Mouse (Mus musculus) neural tube, embryonic 15.5 days (tissue): ENCODE data around the gene Mcoln1. TPM values are rescaled to one million over a fixed set of nuclear protein-coding genes. Genes with fewer than 3 reads are reported as not detected.
A peak's percentile ranks its signal among the peaks of the same experiment; 100 is the strongest.

Experiments
- ATAC-seq: fragments of 200-750 bp; cut with Nextera tagmentation; 2 replicates; pipeline ENCODE4 v1.8.0; 2017; ENCODE audit warnings: mild to moderate bottlenecking, moderate TSS enrichment, moderate library complexity; ENCODE audit not compliant: low FRiP score
- H3K27ac ChIP-seq: fragments of 300-500 bp; sonication (generic); replicated peaks from 2 replicates; pipeline ENCODE4 v1.5.1; 2015; ENCODE audit warnings: mild to moderate bottlenecking, inconsistent platforms
- H3K27me3 ChIP-seq: fragments of 300-500 bp; sonication (generic); replicated peaks from 2 replicates; pipeline ENCODE4 v1.6.1; 2015; ENCODE audit warnings: inconsistent platforms
- H3K36me3 ChIP-seq: fragments of 300-500 bp; sonication (generic); 2 replicates; pipeline ENCODE4 v1.6.1; 2015; ENCODE audit warnings: inconsistent platforms
- H3K4me1 ChIP-seq: fragments of 300-500 bp; sonication (generic); 2 replicates; pipeline ENCODE4 v1.6.1; 2015; ENCODE audit warnings: inconsistent platforms
- H3K4me2 ChIP-seq: fragments of 300-500 bp; sonication (generic); 2 replicates; pipeline ENCODE4 v1.6.1; 2015; ENCODE audit warnings: inconsistent platforms, mild to moderate bottlenecking, moderate library complexity
- H3K4me3 ChIP-seq: fragments of 300-500 bp; sonication (generic); replicated peaks from 2 replicates; pipeline ENCODE4 v1.5.1; 2015; ENCODE audit warnings: mild to moderate bottlenecking, inconsistent platforms
- H3K9ac ChIP-seq: fragments of 300-500 bp; sonication (generic); replicated peaks from 2 replicates; pipeline ENCODE4 v1.6.1; 2015; ENCODE audit warnings: mild to moderate bottlenecking, inconsistent platforms
- H3K9me3 ChIP-seq: fragments of 300-500 bp; sonication (generic); replicated peaks from 2 replicates; pipeline ENCODE4 v1.6.1; 2016; ENCODE audit warnings: inconsistent platforms
- WGBS: fragments of 180-500 bp; shearing (Covaris S2); methylation state at CpG from one replicate; pipeline ENCODE4 v1.1.7; 2015; ENCODE audit warnings: mixed read lengths; 5-methylcytosine and 5-hydroxymethylcytosine counted together
- polyA plus RNA-seq: library from polyadenylated mRNA; unstranded; fragments of >200 nt; fragmentation: Nextera tagmentation; extraction: Ambion mirVana; gene quantifications from 2 replicates; pipeline ENCODE4 v1.2.1, GENCODE M21; 2015

The Mcoln1 gene
- polyA plus RNA-seq, 1 experiment from 2014 or later: 106 TPM

DNA sequence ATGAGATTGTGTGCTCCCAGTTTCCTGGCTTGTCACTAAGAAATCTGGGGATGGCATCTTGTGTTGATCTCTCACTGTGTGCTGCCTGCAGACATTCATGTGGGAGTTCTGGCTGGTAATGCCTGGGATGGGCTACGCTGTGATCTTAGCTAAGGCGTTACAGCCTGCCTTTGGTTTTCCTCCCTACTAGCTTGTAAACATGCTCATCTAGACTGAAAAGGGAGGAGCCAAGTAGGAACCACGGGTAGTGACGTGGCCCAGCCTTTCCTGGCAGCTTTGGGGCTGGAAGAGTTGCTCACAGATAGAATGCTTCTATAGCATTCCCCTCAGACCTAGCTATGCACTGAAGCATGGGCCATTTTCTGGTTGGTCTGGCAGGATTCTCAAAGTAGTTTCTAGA, 2.0 kb downstream of the Mcoln1 start:
- no peak overlapping the region for H3K9ac ChIP-seq
- no peak for ATAC-seq
- H3K9me3 ChIP-seq: no peaks in the 10 kb centered on the region
- 73% methylated on average over 4 of the region's 4 CpGs for WGBS
- peaks cover 27% of the 10 kb centered on the region for H3K36me3 ChIP-seq
- peaks cover 33% of the 10 kb centered on the region for H3K4me1 ChIP-seq
- H3K27ac ChIP-seq: no peak overlapping the region
- H3K4me3 ChIP-seq: no peak overlapping the region
- H3K27me3 ChIP-seq: no peaks in the 10 kb centered on the region
- H3K4me2 ChIP-seq: peak overlapping the region; percentile 19; the same call in 1 of the 2 replicates

- ATAC-seq: no peak
- Histone ChIP-seq H3K36me3 (peaks cover 71% of the 10 kb centered on the region), H3K9me3 (no peaks in the 10 kb centered on the region), H3K4me1 (no peaks in the 10 kb centered on the region), H3K9ac (no peak overlapping the region), H3K27me3 (no peaks in the 10 kb centered on the region), H3K4me3 (no peak overlapping the region), H3K27ac (no peak overlapping the region), H3K4me2 (no peak overlapping the region)
- WGBS: 88% methylated on average over 6 of the region's 6 CpGs
Measured at GRCm38 (mm10) chr8:3507979-3508754, 7.9 kb downstream of the Mcoln1 start.

GRCm38 (mm10) chr8:3514681-3515247, 14.5 kb downstream of the Mcoln1 start:
- Histone ChIP-seq H3K4me3 (peak overlapping the region; percentile 68), H3K9me3 (no peaks in the 10 kb centered on the region)

GRCm38 (mm10) chr8:3515260-3515671, 15.0 kb downstream of the Mcoln1 start, which contains the start of gene Pnpla6:
Gene Pnpla6, plus strand, starts transcription at chr8:3515384.
- Histone ChIP-seq H3K4me2 (peak within 1 kb of the TSS; percentile 83), H3K36me3 (peaks cover 37% of the 10 kb centered on the region), H3K27me3 (no peaks in the 10 kb centered on the region), H3K4me3 (peak within 1 kb of the TSS; percentile 68), H3K4me1 (peaks cover 23% of the 10 kb centered on the region), H3K27ac (peak within 1 kb of the TSS; percentile 87), H3K9ac (peak within 1 kb of the TSS; percentile 64), H3K9me3 (no peaks in the 10 kb centered on the region)
- ATAC-seq: peak; percentile 79
- under 1% methylated on average over 25 of the region's 25 CpGs for WGBS

More at GRCm38 (mm10) chr8:3514681-3515247, 14.5 kb downstream of the Mcoln1 start:
- Histone ChIP-seq H3K4me2 (peak overlapping the region; percentile 83), H3K9ac (peak overlapping the region; percentile 64), H3K27ac (peak overlapping the region; percentile 87), H3K36me3 (peaks cover 42% of the 10 kb centered on the region), H3K27me3 (no peaks in the 10 kb centered on the region), H3K4me1 (peaks cover 23% of the 10 kb centered on the region)
- 32% methylated on average over 13 of the region's 13 CpGs for WGBS
- ATAC-seq: no peak; the same call in 1 of the 2 replicates

DNA sequence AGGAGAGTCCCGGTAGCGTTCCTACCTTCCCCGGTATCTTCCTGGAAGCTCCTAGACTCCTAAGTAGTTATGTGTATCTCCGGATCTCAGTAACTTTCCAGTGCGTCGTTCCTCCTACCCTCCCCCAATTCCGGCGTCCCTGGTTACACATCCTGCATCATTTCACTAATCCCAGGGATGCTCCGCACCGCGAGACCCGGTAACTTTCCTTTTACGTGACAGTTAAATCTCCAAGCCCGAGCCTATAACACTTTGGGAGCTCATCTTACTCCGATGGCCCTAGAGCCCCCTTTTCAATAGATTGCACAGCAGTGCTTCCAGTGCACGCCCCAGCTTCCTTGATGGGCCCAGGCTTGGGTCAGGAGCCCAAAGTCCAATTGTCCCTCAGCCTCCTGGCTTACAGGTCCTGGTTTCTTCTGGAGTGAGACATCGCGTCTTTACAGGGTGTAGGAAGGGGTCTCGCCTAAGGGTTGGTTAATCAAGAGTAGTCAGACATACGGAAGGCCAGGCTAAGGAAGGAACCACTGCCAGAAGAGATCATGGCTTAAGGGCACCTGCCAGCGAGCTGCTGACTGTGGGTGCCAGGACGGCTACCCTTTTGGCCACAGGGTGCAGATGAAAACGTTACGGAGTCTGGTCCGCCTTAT, 15.6 kb downstream of the Mcoln1 start:
- peaks cover 23% of the 10 kb centered on the region for H3K4me1 ChIP-seq
- peak; percentile 35 for ATAC-seq
- H3K9ac ChIP-seq: peak overlapping the region; percentile 64
- H3K4me3 ChIP-seq: peak overlapping the region; percentile 68
- no peaks in the 10 kb centered on the region for H3K27me3 ChIP-seq
- 1% methylated on average over 25 of the region's 25 CpGs for WGBS
- peaks cover 31% of the 10 kb centered on the region for H3K36me3 ChIP-seq
- H3K9me3 ChIP-seq: no peaks in the 10 kb centered on the region
- H3K27ac ChIP-seq: peak overlapping the region; percentile 87
- H3K4me2 ChIP-seq: peak overlapping the region; percentile 83

- Histone ChIP-seq H3K36me3 (peaks cover 30% of the 10 kb centered on the region), H3K4me3 (peak overlapping the region; percentile 68), H3K4me1 (peaks cover 23% of the 10 kb centered on the region), H3K4me2 (peak overlapping the region; percentile 83), H3K9me3 (no peaks in the 10 kb centered on the region), H3K27ac (peak overlapping the region; percentile 87), H3K9ac (peak overlapping the region; percentile 64), H3K27me3 (no peaks in the 10 kb centered on the region)
- WGBS: 2% methylated on average over 36 of the region's 36 CpGs
- ATAC-seq: peak; percentile 88
Measured at GRCm38 (mm10) chr8:3516450-3517116, 16.3 kb downstream of the Mcoln1 start.

GRCm38 (mm10) chr8:3517117-3517495, 16.8 kb downstream of the Mcoln1 start:
- peak overlapping the region; percentile 83 for H3K4me2 ChIP-seq
- H3K4me1 ChIP-seq: peaks cover 23% of the 10 kb centered on the region
- WGBS: 12% methylated on average over 16 of the region's 16 CpGs
- peaks cover 29% of the 10 kb centered on the region for H3K36me3 ChIP-seq
- H3K27ac ChIP-seq: peak overlapping the region; percentile 87
- no peaks in the 10 kb centered on the region for H3K27me3 ChIP-seq
- peak overlapping the region; percentile 68 for H3K4me3 ChIP-seq
- ATAC-seq: peak; percentile 35
- H3K9me3 ChIP-seq: no peaks in the 10 kb centered on the region
- peak overlapping the region; percentile 64 for H3K9ac ChIP-seq

DNA sequence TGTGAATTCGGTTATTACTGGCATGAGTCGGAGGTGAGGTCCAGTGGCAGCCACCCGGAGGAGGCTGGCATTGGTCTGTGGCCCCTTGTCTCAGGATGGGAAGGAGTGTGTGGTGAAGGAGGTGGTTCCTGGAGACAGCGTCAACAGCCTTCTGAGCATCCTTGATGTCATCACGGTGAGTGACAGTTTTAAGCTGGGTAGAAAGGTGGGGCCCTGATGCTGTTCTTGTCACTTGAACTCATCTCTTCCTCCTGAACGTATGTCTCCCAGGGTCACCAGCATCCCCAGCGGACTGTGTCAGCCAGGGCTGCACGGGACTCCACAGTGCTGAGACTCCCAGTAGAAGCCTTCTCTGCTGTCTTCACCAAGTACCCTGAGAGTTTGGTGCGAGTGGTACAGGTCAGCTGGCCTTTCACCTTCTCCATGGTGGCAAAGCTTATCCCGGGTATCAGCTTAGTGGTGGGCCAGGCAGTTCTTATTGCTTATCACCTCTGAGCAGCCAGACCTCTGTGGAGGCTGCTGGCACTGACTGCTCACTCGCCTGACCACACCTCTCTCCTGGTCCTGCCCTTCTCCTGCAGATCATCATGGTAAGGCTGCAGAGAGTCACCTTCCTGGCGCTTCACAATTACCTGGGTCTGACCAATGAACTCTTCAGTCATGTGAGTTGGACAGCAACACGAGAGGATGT, 21.9 kb downstream of the Mcoln1 start:
- no peak overlapping the region for H3K4me2 ChIP-seq
- H3K36me3 ChIP-seq: peaks cover 54% of the 10 kb centered on the region
- ATAC-seq: no peak
- no peak overlapping the region for H3K4me3 ChIP-seq
- H3K9me3 ChIP-seq: no peaks in the 10 kb centered on the region
- no peak overlapping the region for H3K9ac ChIP-seq
- 94% methylated on average over 13 of the region's 13 CpGs for WGBS
- peaks cover 8% of the 10 kb centered on the region for H3K4me1 ChIP-seq
- H3K27me3 ChIP-seq: no peaks in the 10 kb centered on the region
- no peak overlapping the region for H3K27ac ChIP-seq

DNA sequence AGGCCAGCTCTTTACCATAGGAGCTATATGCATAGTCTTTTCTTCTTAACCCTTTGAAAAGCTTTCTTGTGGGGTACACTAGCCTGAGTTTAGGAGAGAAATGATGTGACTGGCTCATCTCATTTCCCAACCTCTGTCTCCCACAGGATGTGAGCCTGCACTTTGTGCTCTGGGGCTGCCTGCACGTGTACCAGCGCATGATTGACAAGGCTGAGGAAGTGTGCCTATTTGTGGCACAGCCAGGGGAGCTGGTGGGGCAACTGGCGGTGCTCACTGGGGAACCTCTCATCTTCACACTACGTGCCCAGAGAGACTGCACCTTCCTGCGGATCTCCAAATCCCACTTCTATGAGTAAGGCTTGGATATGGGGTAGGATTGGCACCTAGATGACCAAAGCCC, 30.6 kb downstream of the Mcoln1 start:
- Histone ChIP-seq H3K36me3 (peaks cover 57% of the 10 kb centered on the region), H3K4me1 (no peaks in the 10 kb centered on the region), H3K9ac (no peak overlapping the region), H3K4me2 (no peak overlapping the region), H3K27ac (no peak overlapping the region), H3K4me3 (no peak overlapping the region), H3K27me3 (no peaks in the 10 kb centered on the region), H3K9me3 (no peaks in the 10 kb centered on the region)
- ATAC-seq: no peak
- 95% methylated on average over 5 of the region's 5 CpGs for WGBS

- Histone ChIP-seq H3K4me3 (no peak overlapping the region), H3K36me3 (peaks cover 57% of the 10 kb centered on the region), H3K9ac (no peak overlapping the region), H3K27ac (no peak overlapping the region), H3K4me2 (no peak overlapping the region), H3K4me1 (no peaks in the 10 kb centered on the region), H3K9me3 (no peaks in the 10 kb centered on the region), H3K27me3 (no peaks in the 10 kb centered on the region)
- WGBS: 97% methylated on average over 18 of the region's 18 CpGs
- ATAC-seq: no peak
Measured at GRCm38 (mm10) chr8:3531936-3532335, 31.7 kb downstream of the Mcoln1 start.
